Mouse (Mus musculus) urinary bladder, postnatal 10 days (tissue): ENCODE data around the gene Tbrg4.

Experiments used
- DNase-seq: peaks from one replicate; pipeline ENCODE4 v3.0.0; 2022; ENCODE audit warnings: low spot score

Tbrg4 gene

DNA sequence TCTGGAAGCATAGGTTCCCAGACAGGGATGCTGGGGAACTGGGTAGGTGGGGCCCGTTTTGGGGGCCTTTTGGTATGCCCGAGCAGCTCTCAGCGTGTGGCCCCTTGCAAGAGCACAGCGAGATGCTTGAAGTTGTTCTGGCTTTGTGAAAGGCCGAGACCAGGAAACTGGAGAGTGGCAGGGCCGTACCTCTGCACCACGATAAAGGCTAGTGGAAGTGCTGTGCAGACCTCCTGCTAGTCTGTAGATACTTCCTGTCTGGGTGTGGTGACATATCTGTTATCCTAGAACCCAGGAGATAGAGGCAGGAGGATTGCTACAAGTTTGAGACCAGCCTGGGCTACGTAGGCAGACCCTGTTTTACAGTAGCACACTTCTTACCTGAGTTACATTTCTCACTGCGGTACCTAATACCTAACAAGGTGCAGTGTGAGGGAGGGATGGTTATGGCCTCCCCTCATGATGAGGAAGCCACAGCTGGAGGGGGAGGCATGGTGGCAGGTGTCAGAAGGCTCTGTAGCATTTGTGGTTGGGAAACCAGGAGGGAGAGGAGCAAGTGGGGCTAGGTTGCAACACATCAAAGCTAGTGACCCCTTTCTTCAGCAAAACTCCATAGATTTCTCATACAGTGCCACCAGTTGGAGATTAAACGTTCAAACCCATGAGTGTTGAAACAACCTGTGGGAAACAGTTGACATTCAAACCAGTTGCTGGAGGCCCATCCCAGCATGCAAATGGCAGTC is 34.8 kb downstream of the Tbrg4 start:
- DNase-seq: no peak

DNA sequence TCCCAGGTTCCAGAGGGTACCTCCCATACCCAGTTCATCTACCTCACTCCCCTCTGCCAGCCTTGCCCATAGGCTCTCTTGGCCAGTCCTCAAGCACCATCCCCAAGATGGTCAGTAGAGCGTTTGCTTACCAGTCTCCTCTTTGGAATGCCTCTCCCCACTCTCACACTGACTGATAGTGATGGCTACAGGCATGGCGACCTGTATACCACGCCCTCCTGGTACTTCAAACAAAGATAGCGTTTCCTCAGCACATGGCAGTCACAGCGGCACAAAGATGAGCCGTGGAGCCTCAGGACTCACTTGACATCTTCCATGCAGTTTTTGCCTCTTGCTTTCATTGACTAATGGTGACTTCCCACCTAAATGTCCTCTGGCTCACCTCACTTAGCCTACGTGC is 36.0 kb downstream of the Tbrg4 start:
- no peak for DNase-seq

DNA sequence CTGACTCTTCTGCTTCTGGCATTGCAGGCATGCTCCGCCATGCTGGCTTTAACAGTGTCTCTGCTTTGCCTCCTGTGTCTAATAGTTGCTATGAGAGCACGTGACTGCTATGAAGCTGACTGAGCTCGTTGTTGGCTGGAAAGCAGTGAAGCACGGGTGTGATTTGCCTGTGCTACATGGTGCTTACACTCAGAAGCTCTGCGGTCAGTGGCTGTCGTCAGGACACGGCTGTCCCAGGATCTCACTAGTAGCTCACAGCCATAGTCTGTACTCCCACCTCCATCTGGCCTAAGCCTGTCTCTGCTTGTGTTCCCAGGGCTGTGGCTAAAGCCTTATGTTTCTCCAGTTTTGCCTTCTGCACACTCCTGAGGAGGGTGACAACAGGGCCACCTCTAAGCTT is 37.6 kb downstream of the Tbrg4 start:
- DNase-seq: no peak

DNA sequence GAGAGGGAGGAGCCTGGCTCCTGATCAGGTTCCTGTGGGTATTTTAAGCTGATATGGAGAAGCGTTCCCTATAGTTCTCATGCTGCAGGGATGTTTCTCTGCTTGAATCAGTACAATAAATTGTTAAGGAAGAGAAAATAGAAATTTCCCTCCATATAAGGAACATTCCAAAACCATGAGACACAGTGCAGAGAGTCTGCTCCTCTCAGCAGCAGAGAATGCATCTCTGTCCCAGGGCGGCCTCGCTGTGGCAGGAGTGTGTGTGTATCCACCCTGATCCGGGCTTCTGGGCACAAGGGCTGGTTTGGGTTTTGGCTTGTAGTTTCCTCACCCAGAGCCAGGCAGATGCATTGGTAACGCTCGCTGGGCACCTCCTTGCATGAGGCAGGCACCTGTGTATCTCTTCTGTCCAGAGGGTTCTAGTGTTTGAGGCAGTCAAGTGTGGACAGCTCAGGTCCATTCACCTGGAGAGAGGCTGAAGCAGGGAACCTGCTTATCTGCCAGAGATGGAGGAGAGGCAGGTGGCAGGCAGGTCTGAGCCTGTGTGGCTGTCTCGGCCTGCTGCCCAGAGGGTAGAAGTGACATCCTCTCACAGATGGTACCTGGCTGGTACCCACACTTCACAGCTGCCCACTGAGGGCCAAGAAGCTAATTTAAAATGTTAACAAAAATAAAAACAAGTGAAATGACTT is 38.5 kb downstream of the Tbrg4 start:
- no peak for DNase-seq

DNA sequence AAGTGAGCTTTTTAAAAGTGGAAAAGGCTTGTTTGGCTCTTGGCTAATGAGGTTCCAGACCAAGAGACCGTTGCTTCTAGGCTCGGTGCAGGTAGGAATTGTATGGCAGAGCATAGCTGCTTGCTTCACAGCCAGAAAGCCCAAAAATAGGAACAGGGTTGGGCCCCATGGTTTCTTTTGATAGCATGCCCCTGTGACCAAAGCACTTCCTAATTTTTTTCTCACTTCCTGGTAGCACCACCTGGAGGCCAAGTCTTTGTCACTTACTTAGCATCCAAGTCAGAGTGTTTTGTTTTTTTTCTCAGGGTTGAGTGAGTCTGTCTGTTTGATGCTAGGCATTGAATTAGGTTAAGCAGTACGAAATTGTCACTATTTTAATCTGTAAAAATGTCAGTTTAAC is 39.2 kb downstream of the Tbrg4 start:
- no peak for DNase-seq

DNA sequence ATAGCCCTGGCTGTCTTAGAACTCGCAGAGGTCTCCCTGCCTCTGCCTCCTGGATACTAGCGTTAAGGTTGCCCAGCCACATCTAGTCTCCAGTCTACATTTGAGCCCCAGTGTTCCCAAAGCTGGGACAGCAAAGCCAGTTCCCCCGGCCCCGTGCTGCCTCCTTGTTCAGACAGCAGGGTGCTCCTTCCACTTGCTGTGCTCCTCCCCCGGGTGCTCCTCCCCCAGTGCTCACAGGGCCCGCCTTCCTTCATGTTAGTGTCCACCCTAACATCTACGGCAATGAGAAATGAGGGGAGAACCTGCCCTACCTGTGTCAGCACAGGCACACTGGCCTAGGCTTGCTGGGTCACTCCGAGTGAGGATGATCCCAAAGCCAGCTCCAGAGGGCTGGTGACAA is 40.1 kb downstream of the Tbrg4 start:
- DNase-seq: no peak

DNA sequence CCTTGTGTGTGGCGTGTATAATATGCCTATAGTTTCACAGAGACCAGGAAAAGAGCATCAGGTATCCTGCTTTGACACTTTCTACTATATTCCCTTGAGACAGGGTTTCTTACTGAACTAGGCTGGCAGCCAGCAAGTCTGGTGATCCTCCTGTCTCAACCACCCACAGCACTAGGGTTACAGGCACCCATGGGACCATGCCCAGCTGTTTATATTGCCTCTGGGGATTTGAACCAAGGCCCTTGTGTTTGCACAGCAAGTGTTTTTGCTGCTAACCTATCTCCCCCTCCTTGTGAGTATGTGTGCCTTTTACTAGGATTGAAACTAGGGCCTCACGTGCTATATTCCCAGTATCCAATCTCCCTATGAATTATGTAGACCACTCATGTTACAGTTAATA is 44.3 kb downstream of the Tbrg4 start:
- no peak for DNase-seq

DNA sequence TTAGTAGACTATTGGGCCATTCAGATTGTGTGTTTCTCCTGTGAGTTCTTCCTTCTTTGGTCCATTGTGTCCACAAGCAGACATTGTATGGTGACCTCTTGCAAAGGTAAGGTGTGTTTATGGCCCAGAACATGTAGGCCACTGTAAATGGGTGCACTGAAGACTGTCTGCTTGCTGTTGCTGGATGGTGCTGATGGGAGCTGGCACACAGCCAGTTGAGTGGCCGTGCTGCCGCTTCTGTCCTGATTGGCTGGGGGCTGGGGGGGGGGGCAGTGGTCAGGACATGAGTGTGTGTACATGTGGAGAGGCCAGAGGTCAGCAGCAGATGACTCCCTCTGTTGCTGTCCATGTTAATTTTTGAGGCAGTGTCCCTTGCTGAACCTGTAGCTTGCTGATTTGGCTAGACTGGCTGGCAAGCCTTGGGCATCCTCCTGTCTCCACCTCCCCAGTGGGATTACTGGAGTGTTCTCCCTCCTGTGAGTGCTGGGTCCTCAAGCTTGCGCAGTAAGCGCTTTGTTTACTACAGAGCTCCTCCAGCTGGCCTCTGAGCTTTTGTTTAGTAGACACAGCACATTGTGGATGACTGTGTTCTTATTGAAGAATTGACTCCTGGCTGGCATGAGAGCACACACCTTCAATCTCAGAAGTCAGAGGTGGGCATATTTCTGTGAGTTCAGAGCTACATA is 45.7 kb downstream of the Tbrg4 start:
- DNase-seq: no peak

DNA sequence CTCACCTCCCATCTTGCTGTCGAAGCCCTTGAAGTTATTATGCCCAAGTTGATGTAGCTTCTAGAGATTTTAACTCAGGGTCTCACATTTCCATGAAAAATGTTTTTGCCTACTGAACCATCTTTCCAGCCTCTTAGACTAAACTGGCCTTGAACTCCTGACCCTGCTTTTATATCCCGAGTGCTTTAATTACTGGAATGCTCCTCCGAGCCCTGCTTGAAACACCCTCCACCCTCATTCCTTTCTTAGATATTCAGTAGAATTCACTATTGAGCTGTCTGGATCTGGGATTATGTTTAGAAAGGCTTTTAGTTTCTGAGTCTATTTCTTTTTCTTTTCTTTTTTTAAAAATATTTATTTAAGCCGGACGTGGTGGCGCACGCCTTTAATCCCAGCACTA is 46.5 kb downstream of the Tbrg4 start:
- no peak for DNase-seq

DNA sequence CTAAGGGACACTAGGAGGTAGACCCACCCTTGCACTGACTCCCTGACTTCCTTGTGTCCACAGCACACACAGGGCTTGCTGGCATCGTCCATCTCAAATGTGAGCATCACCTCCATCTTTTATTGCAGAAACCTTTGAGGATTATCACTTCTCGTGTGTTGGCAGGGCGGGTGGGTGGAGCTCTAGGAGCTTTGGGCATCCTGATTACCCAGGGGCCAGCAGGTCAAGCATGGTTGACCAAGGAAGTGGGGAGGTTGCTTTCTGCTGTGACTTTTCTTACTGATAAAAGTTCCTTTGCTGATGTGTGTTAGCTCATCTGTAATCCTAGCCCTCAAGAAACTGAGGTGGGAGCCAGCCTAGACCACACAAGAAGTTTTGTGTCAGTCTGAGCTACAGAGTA is 49.7 kb downstream of the Tbrg4 start:
- DNase-seq: no peak

DNA sequence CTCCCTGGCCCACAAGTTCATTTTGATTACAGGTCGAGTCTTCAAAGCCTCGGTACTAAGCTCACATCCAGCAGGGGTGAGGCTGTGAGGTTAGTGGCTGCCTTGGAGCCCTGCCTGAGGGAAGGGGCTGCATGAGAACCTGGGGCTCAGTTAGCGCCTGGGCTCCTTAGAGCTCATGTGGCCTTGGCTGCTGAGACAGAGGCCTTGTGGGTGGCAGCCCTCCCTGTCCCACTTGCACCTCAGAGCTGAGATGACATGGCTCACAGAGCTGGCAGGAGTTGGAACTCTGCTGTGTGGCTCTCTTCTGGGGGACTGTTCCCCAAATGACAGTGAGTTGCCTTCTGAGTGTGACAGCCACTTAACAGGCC is 56.5 kb downstream of the Tbrg4 start:
- no peak for DNase-seq

DNA sequence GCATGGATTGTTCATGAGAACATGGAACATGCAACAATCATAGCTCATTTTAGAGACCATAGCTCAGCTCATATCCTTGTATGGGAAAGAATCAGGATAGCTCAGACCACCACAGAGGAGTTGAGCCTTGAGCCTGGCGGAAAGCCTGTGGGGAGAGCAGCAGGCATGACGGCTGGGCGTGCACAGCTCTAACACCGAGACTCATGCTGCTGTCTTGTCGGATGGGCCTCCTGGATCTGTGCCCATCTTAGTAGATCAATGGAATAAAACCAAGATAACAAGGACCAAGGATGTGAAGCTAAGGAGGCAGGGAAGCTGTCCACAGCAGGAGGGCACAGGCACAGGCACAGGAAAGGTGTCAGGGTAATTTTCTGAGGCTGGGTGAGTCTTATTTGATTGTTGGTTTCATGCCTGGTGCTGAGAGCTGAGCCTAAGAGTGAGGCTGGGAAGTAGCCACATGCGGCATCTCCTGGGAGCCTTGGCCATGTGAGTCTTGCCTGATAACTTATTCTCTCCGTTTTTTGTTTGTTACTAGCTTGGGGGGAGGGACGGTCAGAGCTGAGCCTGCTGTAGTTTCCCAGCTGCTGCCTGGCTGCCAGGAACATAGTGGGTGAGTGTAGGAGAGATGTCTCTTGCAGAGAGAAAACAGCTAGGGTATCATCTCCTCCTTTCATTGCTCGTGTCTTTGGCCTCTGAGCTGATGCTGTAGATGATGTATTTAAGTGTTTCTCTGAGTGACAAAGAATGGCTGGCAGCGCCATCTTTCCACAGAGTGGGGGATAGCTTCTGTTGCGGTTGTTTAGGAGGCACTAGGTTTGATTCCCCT is 57.1 kb downstream of the Tbrg4 start:
- no peak for DNase-seq

DNA sequence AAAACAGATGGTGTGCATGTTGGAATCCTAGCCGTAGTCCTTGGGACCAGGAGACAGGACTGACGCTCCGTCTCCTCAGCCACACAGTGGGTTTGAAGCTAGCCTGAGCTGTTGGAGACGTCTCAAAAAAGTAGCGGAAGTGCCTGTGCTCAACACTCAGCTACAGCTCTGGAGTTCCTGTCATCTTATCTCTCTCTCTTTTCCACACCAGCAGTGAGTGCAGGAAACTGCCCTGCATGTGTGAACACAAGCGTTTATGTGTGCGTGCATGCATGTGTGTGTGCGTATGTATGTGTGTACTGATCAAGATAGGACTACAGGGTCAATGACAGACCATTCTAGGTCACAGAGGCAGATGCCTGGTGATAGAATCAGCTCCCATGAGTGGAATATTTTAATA is 57.9 kb downstream of the Tbrg4 start:
- no peak for DNase-seq

DNA sequence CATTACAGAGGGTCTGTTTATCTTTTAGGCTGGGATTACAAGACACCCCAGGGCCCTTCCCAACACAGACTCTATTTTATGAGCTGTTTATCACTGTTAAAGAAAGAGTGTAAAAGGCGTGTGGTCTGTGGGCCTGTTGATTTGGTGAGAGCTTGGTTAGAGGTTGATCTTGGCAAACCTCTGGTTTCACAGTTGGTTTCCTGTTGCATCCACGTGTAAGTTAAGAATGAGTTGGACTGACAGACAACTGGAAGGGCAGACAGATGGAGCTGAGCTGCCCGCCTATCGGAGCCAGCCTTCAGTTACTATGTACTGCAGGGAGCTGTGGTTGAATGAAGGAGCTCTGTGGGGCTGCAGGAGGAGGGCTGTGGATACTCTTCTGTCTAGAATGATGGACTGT is 59.4 kb downstream of the Tbrg4 start:
- no peak for DNase-seq
